Mouse (Mus musculus) heart, adult 11 months (tissue): ENCODE measurements around the gene Hjurp.

ENCODE experiments used
- DNase-seq: peaks from one replicate; pipeline ENCODE4 v3.0.0; 2022

The Hjurp gene

GRCm38 (mm10) chr1:88219054-88219453 is 58.4 kb downstream of the Hjurp start:
- DNase-seq, result peak; percentile 86

- DNase-seq, result peak; percentile 82
Measured at GRCm38 (mm10) chr1:88218591-88218990, 58.8 kb downstream of the Hjurp start.

GRCm38 (mm10) chr1:88218051-88218450 is 59.4 kb downstream of the Hjurp start:
- DNase-seq, result peak; percentile 94

GRCm38 (mm10) chr1:88217576-88217975 is 59.9 kb downstream of the Hjurp start:
- DNase-seq, result peak; percentile 90

- peak; percentile 91 for DNase-seq
Measured at GRCm38 (mm10) chr1:88217144-88217543, 60.3 kb downstream of the Hjurp start.

GRCm38 (mm10) chr1:88216551-88216950 is 60.9 kb downstream of the Hjurp start:
- peak; percentile 90 for DNase-seq

GRCm38 (mm10) chr1:88215466-88216380 is 61.7 kb downstream of the Hjurp start:
- DNase-seq, result peak; percentile 92

GRCm38 (mm10) chr1:88214462-88214952 is 62.9 kb downstream of the Hjurp start:
- peak; percentile 93 for DNase-seq

- peak; percentile 93 for DNase-seq
Measured at GRCm38 (mm10) chr1:88213766-88214461, 63.5 kb downstream of the Hjurp start.

GRCm38 (mm10) chr1:88213061-88213460 is 64.4 kb downstream of the Hjurp start:
- DNase-seq, result no peak
